Mouse (Mus musculus) layer of hippocampus, postnatal 36 days (tissue): ENCODE results near the gene Pcbd2. TPM values are rescaled to one million over a fixed set of nuclear protein-coding genes. Genes with fewer than 3 reads are reported as not detected.

Experiments used
- DNase-seq, 2 experiments: peaks; one replicate each; pipeline ENCODE4 v3.0.0; 2022
- total RNA-seq, 2 experiments: library from RNA; stranded (reverse); gene quantifications; 2 replicates each; pipeline ENCODE4 v1.2.3; 2021

Gene Pcbd2
- total RNA-seq, 2 experiments from 2014 or later = 32.5 to 35.4 TPM

GRCm38 (mm10) chr13:55737885-55738284 lies 10.7 kb downstream of the Pcbd2 start:
- DNase-seq = no peak

- DNase-seq = peak in 1 of 2 experiments; percentile 25
Observed at GRCm38 (mm10) chr13:55742306-55742705, 15.1 kb downstream of the Pcbd2 start.

GRCm38 (mm10) chr13:55754380-55754779 lies 27.2 kb downstream of the Pcbd2 start:
- DNase-seq = no peak

- no peak for DNase-seq
Observed at GRCm38 (mm10) chr13:55756789-55757188, 29.6 kb downstream of the Pcbd2 start.

GRCm38 (mm10) chr13:55757645-55758044 lies 30.5 kb downstream of the Pcbd2 start:
- DNase-seq = no peak

GRCm38 (mm10) chr13:55760576-55760975 lies 33.4 kb downstream of the Pcbd2 start:
- no peak for DNase-seq

GRCm38 (mm10) chr13:55761486-55761885 lies 34.3 kb downstream of the Pcbd2 start:
- no peak for DNase-seq

GRCm38 (mm10) chr13:55774352-55774751 lies 47.2 kb downstream of the Pcbd2 start:
- DNase-seq = no peak

- DNase-seq = no peak
Observed at GRCm38 (mm10) chr13:55775056-55775455, 47.9 kb downstream of the Pcbd2 start.

GRCm38 (mm10) chr13:55784268-55784667 lies 57.1 kb downstream of the Pcbd2 start, which contains the start of gene Catsper3:
Gene Catsper3, plus strand, starts transcription at chr13:55784568.
- DNase-seq = no peak

- DNase-seq = no peak
Observed at GRCm38 (mm10) chr13:55786120-55786519, 59.0 kb downstream of the Pcbd2 start.

GRCm38 (mm10) chr13:55801246-55801645 lies 74.1 kb downstream of the Pcbd2 start:
- DNase-seq = no peak

GRCm38 (mm10) chr13:55803973-55804372 lies 76.8 kb downstream of the Pcbd2 start:
- DNase-seq = no peak

- DNase-seq = no peak
Observed at GRCm38 (mm10) chr13:55809041-55809623, 82.0 kb downstream of the Pcbd2 start.

GRCm38 (mm10) chr13:55809707-55810106 lies 82.5 kb downstream of the Pcbd2 start:
- DNase-seq = no peak

GRCm38 (mm10) chr13:55810947-55811346 lies 83.8 kb downstream of the Pcbd2 start:
- no peak for DNase-seq

- DNase-seq = no peak
Observed at GRCm38 (mm10) chr13:55813490-55814016, 86.4 kb downstream of the Pcbd2 start.

GRCm38 (mm10) chr13:55814834-55815233 lies 87.7 kb downstream of the Pcbd2 start:
- no peak for DNase-seq

GRCm38 (mm10) chr13:55822499-55822898 lies 95.3 kb downstream of the Pcbd2 start:
- no peak for DNase-seq

- DNase-seq = no peak
Observed at GRCm38 (mm10) chr13:55824151-55824945, 97.2 kb downstream of the Pcbd2 start.

- no peak for DNase-seq
Observed at GRCm38 (mm10) chr13:55825245-55825681, 98.1 kb downstream of the Pcbd2 start.

- no peak for DNase-seq
Observed at GRCm38 (mm10) chr13:55826008-55826671, 99.0 kb downstream of the Pcbd2 start.
